Mouse (Mus musculus): Measurements from ENCODE around the gene Kcnk15.

- TF ChIP-seq CTCF (conservative IDR thresholded peaks at IDR 0.05; ENCODE audit: low read length) = no peak
- no peak for TF ChIP-seq NANOG (IDR thresholded peaks at IDR 0.05; ENCODE audit: borderline replicate concordance, low read length)
These were observed 11.4 kb upstream of the Kcnk15 start for GRCm38 (mm10) chr2:163842043-163842442.

Measured in E14TG2a.4 (cell line).